Comparison of ENCODE assay signal across 8 mouse cellular contexts in the genomic region with DNA sequence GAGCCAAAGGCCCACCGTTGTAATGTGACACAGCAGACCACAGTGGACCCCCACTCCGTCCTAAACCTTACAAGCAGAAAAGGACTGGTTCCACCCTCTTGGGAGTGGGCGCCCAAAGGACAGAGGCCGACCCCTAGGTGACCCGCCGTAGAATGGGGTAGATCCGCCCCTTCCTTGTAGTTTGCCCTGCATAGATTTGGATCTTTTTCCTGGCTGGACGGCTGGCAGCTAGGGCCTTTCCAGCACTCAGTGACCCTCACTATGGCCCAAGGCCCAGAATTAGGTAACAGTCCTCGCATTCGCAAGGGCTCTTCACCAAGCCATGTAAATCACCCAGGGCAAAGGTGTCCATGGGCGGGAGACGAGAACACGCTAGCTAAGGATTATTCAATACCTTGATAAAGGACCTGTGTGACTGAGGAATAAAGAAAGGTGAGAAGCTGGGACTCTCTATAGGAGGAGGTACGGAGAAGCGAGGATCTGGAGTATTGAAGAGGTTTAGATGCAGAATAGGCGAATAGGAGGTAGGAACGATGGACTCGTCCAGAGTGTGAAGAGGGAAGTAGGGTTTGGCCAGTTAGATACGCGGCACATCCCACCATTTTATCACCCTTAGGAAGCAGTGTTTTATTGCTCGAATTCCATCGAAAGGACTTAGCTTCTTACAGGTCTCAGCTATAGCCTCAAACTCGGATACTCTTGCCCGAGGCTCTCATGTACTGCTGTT. TPM values are rescaled to one million over a fixed set of nuclear protein-coding genes. Genes with fewer than 3 reads are reported as not detected.
DNase-seq lines count a peak whose midpoint lies in the region; ATAC-seq and TF ChIP-seq lines count a peak whose summit lies in the region.

No protein-coding gene starts in this region.

- peak overlapping the region; percentile 70 for H3K4me3 ChIP-seq in heart, postnatal 0 days (ENCODE audit: low read depth, low read length)
- H3K4me3 ChIP-seq in limb, embryonic 12.5 days (replicated peaks) = peak overlapping the region; percentile 96
- H3K4me3 ChIP-seq in midbrain, postnatal 0 days (ENCODE audit: low read depth, low read length) = peak overlapping the region; percentile 87

- no peak for ATAC-seq in heart, postnatal 0 days (ENCODE audit: insufficient read depth, low read depth)
- ATAC-seq in limb, embryonic 12.5 days (ENCODE audit: insufficient number of reproducible peaks, insufficient read depth, low FRiP score, low TSS enrichment, low read depth) = no peak
- ATAC-seq in midbrain, postnatal 0 days (ENCODE audit: low FRiP score) = no peak; the same call in 1 of the 2 replicates
- ATAC-seq in granulocyte monocyte progenitor cell, adult 5-6 weeks (replicated peaks; ENCODE audit: poor library complexity, severe bottlenecking) = no peak

- H3K4me1 ChIP-seq in heart, postnatal 0 days (ENCODE audit: control insufficient read depth, insufficient read depth) = peaks cover 22% of the 10 kb centered on the region
- H3K4me1 ChIP-seq in limb, embryonic 12.5 days (replicated peaks) = peaks cover 45% of the 10 kb centered on the region
- peaks cover 14% of the 10 kb centered on the region; the same call in 1 of the 2 replicates for H3K4me1 ChIP-seq in midbrain, postnatal 0 days (ENCODE audit: insufficient read depth, low read length)

- peak overlapping the region; percentile 98 for H3K4me2 ChIP-seq in heart, postnatal 0 days (ENCODE audit: low read depth, low read length)
- peak overlapping the region; percentile 94 for H3K4me2 ChIP-seq in limb, embryonic 12.5 days
- peak overlapping the region; percentile 92 for H3K4me2 ChIP-seq in midbrain, postnatal 0 days (ENCODE audit: low read depth, low read length, poor library complexity, severe bottlenecking)

- H3K9ac ChIP-seq in heart, postnatal 0 days (replicated peaks; ENCODE audit: low read depth, low read length) = peak overlapping the region; percentile 84
- H3K9ac ChIP-seq in limb, embryonic 12.5 days (replicated peaks) = peak overlapping the region; percentile 97
- peak overlapping the region; percentile 60 for H3K9ac ChIP-seq in midbrain, postnatal 0 days (replicated peaks; ENCODE audit: low read length, poor library complexity, severe bottlenecking)

- no peaks in the 10 kb centered on the region for H3K27me3 ChIP-seq in heart, postnatal 0 days (ENCODE audit: control insufficient read depth, insufficient read depth, low read length)
- no peaks in the 10 kb centered on the region for H3K27me3 ChIP-seq in limb, embryonic 12.5 days
- H3K27me3 ChIP-seq in midbrain, postnatal 0 days (ENCODE audit: insufficient read depth, low read length) = no peaks in the 10 kb centered on the region

- DNase-seq in gastrocnemius, adult 18-20 months (ENCODE audit: low spot score) = peak; percentile 66
- no peak for DNase-seq in gastrocnemius, postnatal 10 days
- peak; percentile 83 for DNase-seq in adrenal gland, postnatal 10 days
- DNase-seq in heart, postnatal 0 days (ENCODE audit: low spot score) = no peak
- no peak for DNase-seq in midbrain, postnatal 0 days (ENCODE audit: low spot score)
- no peak for DNase-seq in layer of hippocampus, adult 8-10 months (ENCODE audit: low spot score in 2 of 2)

- H3K9me3 ChIP-seq in heart, postnatal 0 days (replicated peaks; ENCODE audit: control insufficient read depth, low read length) = no peaks in the 10 kb centered on the region
- no peaks in the 10 kb centered on the region for H3K9me3 ChIP-seq in limb, embryonic 12.5 days
- no peaks in the 10 kb centered on the region for H3K9me3 ChIP-seq in midbrain, postnatal 0 days (ENCODE audit: low read length)

- 18% methylated on average over 24 of the region's 24 CpGs for WGBS in heart, postnatal 0 days
- 13% methylated on average over 24 of the region's 24 CpGs for WGBS in limb, embryonic 12.5 days
- WGBS in midbrain, postnatal 0 days = 16% methylated on average over 24 of the region's 24 CpGs

- H3K27ac ChIP-seq in heart, postnatal 0 days (ENCODE audit: low read depth) = peak overlapping the region; percentile 95
- peak overlapping the region; percentile 91 for H3K27ac ChIP-seq in limb, embryonic 12.5 days
- H3K27ac ChIP-seq in midbrain, postnatal 0 days (ENCODE audit: low read depth, low read length) = peak overlapping the region; percentile 90

- TF ChIP-seq CTCF in heart, postnatal 0 days (IDR thresholded peaks at IDR 0.05; ENCODE audit: low read depth) = no peak
- no peak for TF ChIP-seq CTCF in midbrain, postnatal 0 days (IDR thresholded peaks at IDR 0.05)

- peaks cover 20% of the 10 kb centered on the region for H3K36me3 ChIP-seq in heart, postnatal 0 days (replicated peaks; ENCODE audit: control insufficient read depth, insufficient read depth, low read length)
- peaks cover 34% of the 10 kb centered on the region for H3K36me3 ChIP-seq in limb, embryonic 12.5 days
- peaks cover 7% of the 10 kb centered on the region; the same call in 1 of the 2 replicates for H3K36me3 ChIP-seq in midbrain, postnatal 0 days (ENCODE audit: insufficient read depth, low read length)

- no peak for TF ChIP-seq EP300 in heart, postnatal 0 days (IDR thresholded peaks at IDR 0.05; ENCODE audit: low read depth)

RNA-seq across cellular contexts. Expression of a gene that starts 0.6 kb away (rescaled TPM):
- total RNA-seq in gastrocnemius, adult 18-20 months (2021) = 10 to 100 TPM; 81.6 to 87.7 TPM
- 10 to 100 TPM; 38.0 to 39.4 TPM for total RNA-seq in gastrocnemius, postnatal 10 days (2021)
- total RNA-seq in adrenal gland, postnatal 10 days (2021) = 10 to 100 TPM; 92.7 TPM
- total RNA-seq in heart, postnatal 0 days (2014; rRNA removed; ENCODE audit: low replicate concordance) = 112 and 120 TPM in 2 replicates
- 39.1 and 39.6 TPM in 2 replicates for polyA plus RNA-seq in heart, postnatal 0 days (2015; fragmentation: Nextera tagmentation; extraction: Ambion mirVana)
- 50.5 and 53.4 TPM in 2 replicates for polyA plus RNA-seq in limb, embryonic 12.5 days (2016; fragmentation: Nextera tagmentation; extraction: Ambion mirVana)
- 265 and 383 TPM in 2 replicates for total RNA-seq in midbrain, postnatal 0 days (2014; rRNA removed)
- polyA plus RNA-seq in midbrain, postnatal 0 days (2015; fragmentation: Nextera tagmentation; extraction: Ambion mirVana) = 103 and 106 TPM in 2 replicates
- total RNA-seq in layer of hippocampus, adult 8-10 months (2022) = 100 to 1,000 TPM; 138 to 163 (median 151) TPM
- 36.6 and 50.1 TPM in 2 replicates for total RNA-seq in granulocyte monocyte progenitor cell, adult 5-6 weeks (2014; fragmentation: Nextera tagmentation)
- 19.1 and 19.3 TPM in 2 replicates for total RNA-seq in granulocyte monocyte progenitor cell, adult 5-6 weeks (2017)

RNA-seq across cellular contexts. Expression of a gene that starts 1.2 kb away (rescaled TPM):
- total RNA-seq in gastrocnemius, adult 18-20 months (2021) = 10 to 100 TPM; 22.0 to 22.1 TPM
- total RNA-seq in gastrocnemius, postnatal 10 days (2021) = 10 to 100 TPM; 19.8 to 21.8 TPM
- total RNA-seq in adrenal gland, postnatal 10 days (2021) = 10 to 100 TPM; 70.4 to 71.5 TPM
- 29.6 and 42.5 TPM in 2 replicates for total RNA-seq in heart, postnatal 0 days (2014; rRNA removed; ENCODE audit: low replicate concordance)
- 79.9 and 86.5 TPM in 2 replicates for polyA plus RNA-seq in heart, postnatal 0 days (2015; fragmentation: Nextera tagmentation; extraction: Ambion mirVana)
- 143 and 145 TPM in 2 replicates for polyA plus RNA-seq in limb, embryonic 12.5 days (2016; fragmentation: Nextera tagmentation; extraction: Ambion mirVana)
- 57.6 and 59.0 TPM in 2 replicates for total RNA-seq in midbrain, postnatal 0 days (2014; rRNA removed)
- 236 and 242 TPM in 2 replicates for polyA plus RNA-seq in midbrain, postnatal 0 days (2015; fragmentation: Nextera tagmentation; extraction: Ambion mirVana)
- 10 to 100 TPM; 74.7 to 84.0 (median 76.3) TPM for total RNA-seq in layer of hippocampus, adult 8-10 months (2022)
- total RNA-seq in granulocyte monocyte progenitor cell, adult 5-6 weeks (2014; fragmentation: Nextera tagmentation) = 52.2 and 64.9 TPM in 2 replicates
- 13.8 and 15.2 TPM in 2 replicates for total RNA-seq in granulocyte monocyte progenitor cell, adult 5-6 weeks (2017)

RNA-seq across cellular contexts. Expression of a gene that starts 7.0 kb away (rescaled TPM):
- not detected for total RNA-seq in gastrocnemius, adult 18-20 months (2021)
- 1 to 10 TPM; 1.1 to 1.4 TPM for total RNA-seq in gastrocnemius, postnatal 10 days (2021)
- total RNA-seq in adrenal gland, postnatal 10 days (2021) = 1 to 10 TPM; 2.0 to 4.3 TPM
- total RNA-seq in heart, postnatal 0 days (2014; rRNA removed; ENCODE audit: low replicate concordance) = 2.7 and 5.8 TPM in 2 replicates
- 0.85 and 1.9 TPM in 2 replicates for polyA plus RNA-seq in heart, postnatal 0 days (2015; fragmentation: Nextera tagmentation; extraction: Ambion mirVana)
- 2.8 and 3.5 TPM in 2 replicates for polyA plus RNA-seq in limb, embryonic 12.5 days (2016; fragmentation: Nextera tagmentation; extraction: Ambion mirVana)
- 1.7 and 2.1 TPM in 2 replicates for total RNA-seq in midbrain, postnatal 0 days (2014; rRNA removed)
- polyA plus RNA-seq in midbrain, postnatal 0 days (2015; fragmentation: Nextera tagmentation; extraction: Ambion mirVana) = 1.6 and 2.0 TPM in 2 replicates
- total RNA-seq in layer of hippocampus, adult 8-10 months (2022) = 1 to 10 TPM in 1 of 4 experiments, under 1 TPM in 3; 0.51 to 1.5 (median 0.88) TPM
- total RNA-seq in granulocyte monocyte progenitor cell, adult 5-6 weeks (2014; fragmentation: Nextera tagmentation) = 1.3 and 1.9 TPM in 2 replicates
- total RNA-seq in granulocyte monocyte progenitor cell, adult 5-6 weeks (2017) = 1.3 and 2.0 TPM in 2 replicates

RNA-seq across cellular contexts. Expression of a gene that starts 11.1 kb away (rescaled TPM):
- 1 to 10 TPM; 1.6 to 3.3 TPM for total RNA-seq in gastrocnemius, adult 18-20 months (2021)
- total RNA-seq in gastrocnemius, postnatal 10 days (2021) = 10 to 100 TPM; 13.8 to 15.2 TPM
- 1 to 10 TPM; 6.1 to 9.9 TPM for total RNA-seq in adrenal gland, postnatal 10 days (2021)
- 0.15 and 0.93 TPM in 2 replicates for total RNA-seq in heart, postnatal 0 days (2014; rRNA removed; ENCODE audit: low replicate concordance)
- polyA plus RNA-seq in heart, postnatal 0 days (2015; fragmentation: Nextera tagmentation; extraction: Ambion mirVana) = 0.97 and 1.3 TPM in 2 replicates
- polyA plus RNA-seq in limb, embryonic 12.5 days (2016; fragmentation: Nextera tagmentation; extraction: Ambion mirVana) = 3.0 and 3.4 TPM in 2 replicates
- total RNA-seq in midbrain, postnatal 0 days (2014; rRNA removed) = 3.2 and 6.0 TPM in 2 replicates
- 4.9 and 5.0 TPM in 2 replicates for polyA plus RNA-seq in midbrain, postnatal 0 days (2015; fragmentation: Nextera tagmentation; extraction: Ambion mirVana)
- 1 to 10 TPM; 1.4 to 3.3 (median 2.4) TPM for total RNA-seq in layer of hippocampus, adult 8-10 months (2022)
- total RNA-seq in granulocyte monocyte progenitor cell, adult 5-6 weeks (2014; fragmentation: Nextera tagmentation) = 2.1 TPM in 1 of 2 replicates, not detected in the other
- total RNA-seq in granulocyte monocyte progenitor cell, adult 5-6 weeks (2017) = not detected in 2 replicates

RNA-seq across cellular contexts. Expression of a gene that starts 13.6 kb away (rescaled TPM):
- 10 to 100 TPM; 12.0 to 12.2 TPM for total RNA-seq in gastrocnemius, adult 18-20 months (2021)
- total RNA-seq in gastrocnemius, postnatal 10 days (2021) = 10 to 100 TPM; 24.2 to 30.9 TPM
- total RNA-seq in adrenal gland, postnatal 10 days (2021) = 10 to 100 TPM; 39.0 to 52.4 TPM
- 42.6 and 59.1 TPM in 2 replicates for total RNA-seq in heart, postnatal 0 days (2014; rRNA removed; ENCODE audit: low replicate concordance)
- 3.3 and 4.4 TPM in 2 replicates for polyA plus RNA-seq in heart, postnatal 0 days (2015; fragmentation: Nextera tagmentation; extraction: Ambion mirVana)
- 24.6 and 26.6 TPM in 2 replicates for polyA plus RNA-seq in limb, embryonic 12.5 days (2016; fragmentation: Nextera tagmentation; extraction: Ambion mirVana)
- 84.8 and 95.6 TPM in 2 replicates for total RNA-seq in midbrain, postnatal 0 days (2014; rRNA removed)
- 9.5 and 9.6 TPM in 2 replicates for polyA plus RNA-seq in midbrain, postnatal 0 days (2015; fragmentation: Nextera tagmentation; extraction: Ambion mirVana)
- total RNA-seq in layer of hippocampus, adult 8-10 months (2022) = 10 to 100 TPM; 54.3 to 76.6 (median 66.8) TPM
- total RNA-seq in granulocyte monocyte progenitor cell, adult 5-6 weeks (2014; fragmentation: Nextera tagmentation) = 21.1 and 29.7 TPM in 2 replicates
- 25.1 and 34.4 TPM in 2 replicates for total RNA-seq in granulocyte monocyte progenitor cell, adult 5-6 weeks (2017)

Comparison
In these comparisons a context has a peak if more than half of its experiments do, and no peak if none do; other contexts are left out.
1. DNase-seq: peak in gastrocnemius, adult 18-20 months (single experiment) and adrenal gland, postnatal 10 days (single experiment); none in gastrocnemius, postnatal 10 days (single experiment), heart, postnatal 0 days (single experiment), midbrain, postnatal 0 days (single experiment) and layer of hippocampus, adult 8-10 months (0 of 2).
2. Peak in every context shown above with its lines, with median percentiles within 50 percentile points of each other: H3K27ac ChIP-seq, H3K4me2 ChIP-seq, H3K4me3 ChIP-seq and H3K9ac ChIP-seq.